Mouse (Mus musculus): ENCODE data around the gene Cdk13. TPM values are rescaled to one million over a fixed set of nuclear protein-coding genes. Genes with fewer than 3 reads are reported as not detected.

Cdk13 gene
- total and polyA plus RNA-seq, 2 experiments from 2014 or later, result 11.6 to 108 TPM

GRCm38 (mm10) chr13:17836808-17837207 is 31.9 kb upstream of the Cdk13 start:
- DNase-seq (ENCODE audit: low spot score) (no peak), ATAC-seq (0 out of 2 replicates have a peak, but pooled peaks have one; percentile 21)
- H3K27me3 ChIP-seq (ENCODE audit: insufficient read depth, low read length), result no peaks in the 10 kb centered on the region
- H3K4me2 ChIP-seq (ENCODE audit: low read depth, low read length), result no peak overlapping the region
- H3K9ac ChIP-seq (replicated peaks; ENCODE audit: low read length), result no peak overlapping the region
- TF ChIP-seq CTCF (IDR thresholded peaks at IDR 0.05; ENCODE audit: low read depth), result no peak
- no peaks in the 10 kb centered on the region for H3K9me3 ChIP-seq (ENCODE audit: low read length)
- no peaks in the 10 kb centered on the region for H3K4me1 ChIP-seq (ENCODE audit: insufficient read depth, low read length)
- no peak overlapping the region for H3K27ac ChIP-seq
- no peak overlapping the region for H3K4me3 ChIP-seq (ENCODE audit: low read length)
- WGBS, result 84% methylated on average over 7 of the region's 7 CpGs
- no peaks in the 10 kb centered on the region for H3K36me3 ChIP-seq (ENCODE audit: insufficient read depth, low read length)

DNA sequence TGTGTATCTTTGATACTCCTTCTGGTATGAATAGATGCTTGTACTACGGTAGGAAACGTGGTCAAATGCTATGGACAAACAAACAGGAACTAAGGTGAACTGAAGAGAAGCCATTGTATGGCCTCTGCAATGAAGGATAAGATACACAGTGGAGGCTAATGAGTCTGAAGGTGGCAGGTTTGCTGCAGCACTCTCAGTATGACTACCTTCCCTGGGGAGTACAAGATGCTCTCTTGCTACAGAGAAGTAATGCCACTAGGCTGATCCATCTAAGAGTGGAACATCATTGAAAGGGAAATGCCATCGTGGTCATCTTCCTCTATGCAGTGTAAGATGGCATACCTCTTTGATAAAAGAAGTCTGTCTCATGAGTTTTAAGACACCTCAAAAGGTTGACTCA is 28.0 kb upstream of the Cdk13 start:
- no peak for DNase-seq (ENCODE audit: low spot score)
- no peak for ATAC-seq
- H3K4me1 ChIP-seq (ENCODE audit: insufficient read depth, low read length), result no peaks in the 10 kb centered on the region
- no peaks in the 10 kb centered on the region for H3K9me3 ChIP-seq (ENCODE audit: low read length)
- WGBS, result 74% methylated on average over 3 of the region's 3 CpGs
- H3K4me3 ChIP-seq (ENCODE audit: low read length), result no peak overlapping the region
- H3K9ac ChIP-seq (replicated peaks; ENCODE audit: low read length), result no peak overlapping the region
- H3K36me3 ChIP-seq (ENCODE audit: insufficient read depth, low read length), result no peaks in the 10 kb centered on the region
- H3K27ac ChIP-seq, result no peak overlapping the region
- no peak for TF ChIP-seq CTCF (IDR thresholded peaks at IDR 0.05; ENCODE audit: low read depth)
- H3K4me2 ChIP-seq (ENCODE audit: low read depth, low read length), result no peak overlapping the region
- no peaks in the 10 kb centered on the region for H3K27me3 ChIP-seq (ENCODE audit: insufficient read depth, low read length)

- H3K36me3 ChIP-seq (ENCODE audit: insufficient read depth, low read length), result no peaks in the 10 kb centered on the region
- 93% methylated on average over 2 of the region's 2 CpGs for WGBS
- no peaks in the 10 kb centered on the region for H3K27me3 ChIP-seq (ENCODE audit: insufficient read depth, low read length)
- no peak overlapping the region for H3K27ac ChIP-seq
- TF ChIP-seq CTCF (IDR thresholded peaks at IDR 0.05; ENCODE audit: low read depth), result no peak
- no peaks in the 10 kb centered on the region for H3K4me1 ChIP-seq (ENCODE audit: insufficient read depth, low read length)
- H3K9me3 ChIP-seq (ENCODE audit: low read length), result no peaks in the 10 kb centered on the region
- H3K9ac ChIP-seq (replicated peaks; ENCODE audit: low read length), result no peak overlapping the region
- no peak overlapping the region for H3K4me2 ChIP-seq (ENCODE audit: low read depth, low read length)
- ATAC-seq, result no peak
- DNase-seq (ENCODE audit: low spot score), result no peak
- H3K4me3 ChIP-seq (ENCODE audit: low read length), result no peak overlapping the region
Measured at GRCm38 (mm10) chr13:17817226-17817625, 12.3 kb upstream of the Cdk13 start.

DNA sequence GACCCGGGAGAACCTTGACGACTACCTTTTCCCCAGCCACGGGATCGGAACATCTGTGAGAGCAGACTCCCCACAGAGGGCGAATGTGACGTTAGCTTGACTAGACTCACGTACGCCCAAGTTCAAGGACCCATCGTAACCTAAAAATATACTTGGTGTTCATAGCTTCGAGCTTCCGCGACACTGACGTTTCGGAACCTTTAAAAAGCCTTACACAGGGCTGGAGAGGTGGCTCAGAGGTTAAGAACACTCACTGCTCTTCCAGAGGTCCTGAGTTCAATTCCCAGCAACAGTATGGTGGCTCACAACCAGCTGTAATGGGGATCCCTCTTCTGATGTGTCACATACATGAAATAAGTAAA is 698 bp upstream of the Cdk13 start:
- peak overlapping the region; percentile 96 for H3K9ac ChIP-seq (replicated peaks; ENCODE audit: low read length)
- peak overlapping the region; percentile 98 for H3K27ac ChIP-seq
- no peaks in the 10 kb centered on the region for H3K27me3 ChIP-seq (ENCODE audit: insufficient read depth, low read length)
- H3K4me2 ChIP-seq (ENCODE audit: low read depth, low read length), result peak overlapping the region; percentile 89
- H3K4me3 ChIP-seq (ENCODE audit: low read length), result peak overlapping the region; percentile 98
- WGBS, result under 1% methylated on average over 14 of the region's 14 CpGs
- ATAC-seq (no peak), DNase-seq (ENCODE audit: low spot score) (no peak)
- no peaks in the 10 kb centered on the region for H3K36me3 ChIP-seq (ENCODE audit: insufficient read depth, low read length)
- no peak for TF ChIP-seq CTCF (IDR thresholded peaks at IDR 0.05; ENCODE audit: low read depth)
- no peaks in the 10 kb centered on the region for H3K9me3 ChIP-seq (ENCODE audit: low read length)
- H3K4me1 ChIP-seq (ENCODE audit: insufficient read depth, low read length), result peaks cover 6% of the 10 kb centered on the region

DNA sequence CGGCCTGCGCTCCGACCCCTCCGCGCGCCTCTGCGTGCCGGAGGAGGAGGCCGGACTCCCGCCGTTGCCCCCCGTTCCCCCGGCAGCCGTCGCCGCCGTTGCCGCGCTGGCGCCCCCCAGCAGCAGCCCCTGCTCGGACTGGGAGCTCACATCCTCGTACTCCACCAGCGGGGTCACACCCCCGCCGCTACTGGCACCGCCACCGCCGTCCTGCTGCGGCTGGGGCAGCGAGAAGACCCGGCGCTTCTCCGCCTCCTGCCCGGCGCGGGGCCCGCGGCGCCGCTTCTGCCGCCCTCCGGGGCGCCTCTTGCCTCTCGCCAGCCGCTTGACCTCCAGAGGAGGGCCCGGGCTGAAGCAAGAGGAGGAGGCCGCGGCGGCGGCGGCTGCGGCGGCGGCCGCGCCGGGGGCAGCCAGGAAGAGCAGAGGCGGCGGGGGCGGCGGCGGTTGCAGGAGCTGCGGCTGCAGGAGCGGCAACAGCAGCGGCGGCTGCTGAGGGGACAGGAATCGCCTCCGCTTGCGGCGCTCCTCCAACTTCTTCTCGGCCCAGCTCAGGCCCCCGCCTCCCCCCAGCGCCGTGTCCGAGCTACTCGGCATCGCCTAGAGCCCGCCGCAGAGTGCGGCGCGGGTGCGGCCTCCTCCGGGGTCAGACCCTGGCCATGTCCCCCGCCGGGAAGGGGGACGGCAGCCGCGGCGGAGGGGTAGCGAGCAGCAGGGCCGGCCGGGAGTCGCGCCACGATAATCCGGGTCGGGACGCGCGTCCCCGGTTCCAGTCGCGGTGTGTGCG is 647 bp downstream of the Cdk13 start:
- ATAC-seq, result peak; percentile 22

DNA sequence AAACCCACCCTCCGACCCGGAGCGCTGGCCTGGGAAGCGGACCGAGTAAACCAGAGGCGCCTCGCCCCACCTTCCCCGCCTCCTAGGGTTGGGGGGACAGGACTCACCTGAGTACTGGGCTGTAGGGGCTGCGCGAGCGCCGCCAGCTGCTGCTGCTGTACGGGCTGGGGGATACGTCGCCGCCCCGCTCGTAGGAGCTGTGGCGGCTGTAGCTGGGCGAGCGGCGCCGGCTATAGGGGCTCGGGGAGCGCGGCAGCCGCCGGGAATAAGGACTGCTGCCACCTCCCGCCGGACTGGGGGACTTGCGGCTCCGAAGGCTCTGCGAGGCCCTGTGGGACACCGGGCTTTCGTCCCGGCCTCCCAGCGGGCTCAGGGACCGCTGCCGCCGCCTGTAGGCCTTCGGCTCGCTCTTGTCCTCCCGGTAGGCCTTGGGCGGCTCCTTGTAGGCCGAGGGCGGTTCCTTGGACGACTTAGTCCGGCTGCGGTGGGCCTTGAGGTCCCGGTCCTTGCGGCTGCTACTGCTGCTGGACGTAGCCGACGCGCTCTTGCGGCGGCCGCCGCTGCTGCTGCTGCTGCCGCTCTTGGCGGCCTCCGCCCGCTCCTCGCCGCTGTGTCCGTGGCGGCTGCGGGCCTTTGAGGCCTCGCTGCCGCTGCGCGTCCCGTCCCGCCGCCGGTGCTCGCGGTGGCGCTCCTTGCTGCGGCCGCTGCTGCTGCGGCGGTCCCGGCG is 1.4 kb downstream of the Cdk13 start:
- Histone ChIP-seq H3K4me1 (ENCODE audit: insufficient read depth, low read length) (peaks cover 8% of the 10 kb centered on the region), H3K27me3 (ENCODE audit: insufficient read depth, low read length) (no peaks in the 10 kb centered on the region), H3K9ac (replicated peaks; ENCODE audit: low read length) (peak overlapping the region; percentile 96), H3K4me2 (ENCODE audit: low read depth, low read length) (peak overlapping the region; percentile 89), H3K9me3 (ENCODE audit: low read length) (no peaks in the 10 kb centered on the region), H3K4me3 (ENCODE audit: low read length) (peak overlapping the region; percentile 98), H3K27ac (peak overlapping the region; percentile 98), H3K36me3 (ENCODE audit: insufficient read depth, low read length) (no peaks in the 10 kb centered on the region)
- WGBS, result under 1% methylated on average over 83 of the region's 85 CpGs
- TF ChIP-seq CTCF (IDR thresholded peaks at IDR 0.05; ENCODE audit: low read depth), result peak; percentile 49
- DNase-seq (ENCODE audit: low spot score) (peak; percentile 82), ATAC-seq (peak; percentile 24)

More for the DNA sequence above, 647 bp downstream of the Cdk13 start:
- H3K4me3 ChIP-seq (ENCODE audit: low read length), result peak overlapping the region; percentile 98
- H3K27me3 ChIP-seq (ENCODE audit: insufficient read depth, low read length), result no peaks in the 10 kb centered on the region
- H3K9me3 ChIP-seq (ENCODE audit: low read length), result no peaks in the 10 kb centered on the region
- H3K4me1 ChIP-seq (ENCODE audit: insufficient read depth, low read length), result peaks cover 8% of the 10 kb centered on the region
- H3K36me3 ChIP-seq (ENCODE audit: insufficient read depth, low read length), result no peaks in the 10 kb centered on the region
- 2% methylated on average over 55 of the region's 105 CpGs for WGBS
- H3K4me2 ChIP-seq (ENCODE audit: low read depth, low read length), result peak overlapping the region; percentile 89
- peak; percentile 47 for DNase-seq (ENCODE audit: low spot score)
- H3K9ac ChIP-seq (replicated peaks; ENCODE audit: low read length), result peak overlapping the region; percentile 96
- no peak for TF ChIP-seq CTCF (IDR thresholded peaks at IDR 0.05; ENCODE audit: low read depth)
- peak overlapping the region; percentile 98 for H3K27ac ChIP-seq
